Mouse (Mus musculus): ENCODE measurements at regions not wholly inside any gene's neighbourhood (a gene's known extent, or its start where the extent isn't known, plus 50 kb on each side); places are given as distances from the start of the nearest gene placed in this dataset.

GRCm38 (mm10) chr7:65772845-65773244 is 81.9 kb downstream of the Tm2d3 start:
- Histone ChIP-seq H3K4me1 (replicated peaks) (no peaks in the 10 kb centered on the region), H3K27me3 (ENCODE audit: insufficient read depth, poor library complexity, severe bottlenecking) (no peaks in the 10 kb centered on the region), H3K27ac (no peak overlapping the region), H3K9me3 (no peaks in the 10 kb centered on the region), H3K36me3 (no peaks in the 10 kb centered on the region), H3K4me3 (no peak overlapping the region)
- WGBS, result 82% methylated on average over 3 of the region's 3 CpGs
- no peak for DNase-seq (ENCODE audit: low spot score)

DNA sequence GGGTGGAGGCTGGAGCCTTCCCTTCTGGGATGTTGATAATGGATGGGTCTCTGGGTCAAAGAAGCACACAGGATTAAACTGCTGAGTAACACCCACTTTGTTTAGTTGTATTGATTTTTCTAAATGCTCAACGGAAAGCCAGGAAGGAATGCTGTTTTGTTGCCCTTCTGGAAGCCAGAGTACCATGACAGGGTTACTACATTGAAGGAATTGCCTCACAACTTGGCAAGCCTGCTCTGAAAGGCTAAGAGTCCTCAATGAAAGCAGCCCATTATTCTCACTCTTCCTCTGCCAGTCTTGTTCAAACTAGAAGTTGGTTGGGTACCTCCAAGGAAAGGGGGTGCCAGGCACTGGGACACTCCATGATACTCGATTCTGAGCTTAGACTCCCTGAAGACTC is 83.0 kb downstream of the Tm2d3 start:
- 65% methylated on average over 2 of the region's 2 CpGs for WGBS
- no peaks in the 10 kb centered on the region for H3K27me3 ChIP-seq (ENCODE audit: insufficient read depth, poor library complexity, severe bottlenecking)
- H3K36me3 ChIP-seq, result no peaks in the 10 kb centered on the region
- H3K4me3 ChIP-seq, result no peak overlapping the region
- no peaks in the 10 kb centered on the region for H3K9me3 ChIP-seq
- H3K4me1 ChIP-seq (replicated peaks), result no peaks in the 10 kb centered on the region
- DNase-seq (ENCODE audit: low spot score), result no peak
- H3K27ac ChIP-seq, result no peak overlapping the region

- Histone ChIP-seq H3K4me1 (replicated peaks) (no peaks in the 10 kb centered on the region), H3K4me3 (no peak overlapping the region), H3K9me3 (no peaks in the 10 kb centered on the region), H3K27ac (no peak overlapping the region), H3K27me3 (ENCODE audit: insufficient read depth, poor library complexity, severe bottlenecking) (no peaks in the 10 kb centered on the region), H3K36me3 (no peaks in the 10 kb centered on the region)
- WGBS, result 92% methylated on average over 11 of the region's 11 CpGs
- DNase-seq (ENCODE audit: low spot score), result no peak
These were observed 83.5 kb downstream of the Tm2d3 start for GRCm38 (mm10) chr7:65774388-65775015.

DNA sequence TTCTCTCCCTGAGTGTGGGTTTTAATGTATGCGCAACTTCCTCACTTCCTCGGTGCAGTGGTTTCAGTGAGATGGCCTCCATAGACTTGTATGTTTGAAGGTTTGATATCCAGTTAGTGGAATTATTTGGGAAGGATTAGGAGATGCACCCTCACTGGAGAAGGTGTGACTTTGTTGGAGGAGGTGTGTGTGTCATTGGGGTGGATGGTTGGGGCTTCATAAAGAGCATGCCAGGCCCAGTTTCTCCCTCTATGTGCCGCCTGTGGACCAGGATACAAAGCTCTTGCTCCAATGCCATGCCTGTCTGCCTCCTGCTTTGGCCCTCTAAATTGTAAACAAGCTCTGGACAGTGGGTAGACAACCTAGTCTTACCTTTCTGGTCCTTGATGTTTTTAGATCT is 84.0 kb downstream of the Tm2d3 start:
- Histone ChIP-seq H3K27ac (no peak overlapping the region), H3K9me3 (no peaks in the 10 kb centered on the region), H3K4me1 (replicated peaks) (no peaks in the 10 kb centered on the region), H3K36me3 (no peaks in the 10 kb centered on the region), H3K27me3 (ENCODE audit: insufficient read depth, poor library complexity, severe bottlenecking) (no peaks in the 10 kb centered on the region), H3K4me3 (no peak overlapping the region)
- no peak for DNase-seq (ENCODE audit: low spot score)
- 87% methylated on average over 3 of the region's 3 CpGs for WGBS

DNA sequence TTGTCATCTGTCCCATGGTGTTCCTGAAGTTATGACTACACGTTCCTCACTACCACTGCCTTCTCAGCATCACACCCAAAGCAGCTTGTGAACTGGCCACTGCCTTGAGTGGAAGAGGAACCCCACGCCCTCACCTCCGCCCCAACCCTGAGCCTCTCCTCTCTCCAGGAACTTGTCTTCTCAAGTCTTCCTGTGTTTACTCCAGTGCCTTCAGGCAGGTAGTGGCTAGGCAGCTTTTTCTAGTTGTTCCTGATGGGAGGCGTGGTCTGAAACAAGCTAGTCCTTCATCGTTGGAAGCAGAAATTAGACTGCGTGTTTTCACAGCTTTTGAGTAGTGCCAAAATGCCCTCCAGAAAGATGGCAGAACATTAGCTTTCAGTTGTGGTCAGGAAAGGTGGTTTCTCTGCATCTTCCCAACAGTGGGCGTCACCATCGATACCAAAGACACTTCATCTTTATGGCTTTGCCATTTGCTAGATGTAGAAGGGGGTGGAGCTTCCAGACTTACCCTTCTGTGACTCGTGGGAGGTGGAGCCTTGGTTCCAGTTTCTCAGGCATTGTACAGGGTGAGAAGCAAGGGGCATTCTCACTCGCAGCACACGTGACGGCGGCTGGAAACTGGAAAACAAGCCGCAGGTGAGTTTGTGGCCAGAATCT is 81.7 kb upstream of the Pcsk6 start:
- DNase-seq (ENCODE audit: low spot score), result no peak
- no peaks in the 10 kb centered on the region for H3K9me3 ChIP-seq
- H3K4me3 ChIP-seq, result no peak overlapping the region
- no peaks in the 10 kb centered on the region for H3K36me3 ChIP-seq
- 81% methylated on average over 14 of the region's 14 CpGs for WGBS
- no peaks in the 10 kb centered on the region for H3K27me3 ChIP-seq (ENCODE audit: insufficient read depth, poor library complexity, severe bottlenecking)
- H3K27ac ChIP-seq, result no peak overlapping the region
- H3K4me1 ChIP-seq (replicated peaks), result 0 out of 2 replicates have a peak, but pooled peaks cover 2% of the 10 kb centered on the region

GRCm38 (mm10) chr7:65780578-65781370 is 80.8 kb upstream of the Pcsk6 start:
- H3K27me3 ChIP-seq (ENCODE audit: insufficient read depth, poor library complexity, severe bottlenecking), result no peaks in the 10 kb centered on the region
- H3K36me3 ChIP-seq, result no peaks in the 10 kb centered on the region
- no peaks in the 10 kb centered on the region for H3K9me3 ChIP-seq
- DNase-seq (ENCODE audit: low spot score), result no peak
- 76% methylated on average over 9 of the region's 9 CpGs for WGBS
- H3K4me3 ChIP-seq, result no peak overlapping the region
- H3K27ac ChIP-seq, result no peak overlapping the region
- 0 out of 2 replicates have a peak, but pooled peaks cover 2% of the 10 kb centered on the region for H3K4me1 ChIP-seq (replicated peaks)

DNA sequence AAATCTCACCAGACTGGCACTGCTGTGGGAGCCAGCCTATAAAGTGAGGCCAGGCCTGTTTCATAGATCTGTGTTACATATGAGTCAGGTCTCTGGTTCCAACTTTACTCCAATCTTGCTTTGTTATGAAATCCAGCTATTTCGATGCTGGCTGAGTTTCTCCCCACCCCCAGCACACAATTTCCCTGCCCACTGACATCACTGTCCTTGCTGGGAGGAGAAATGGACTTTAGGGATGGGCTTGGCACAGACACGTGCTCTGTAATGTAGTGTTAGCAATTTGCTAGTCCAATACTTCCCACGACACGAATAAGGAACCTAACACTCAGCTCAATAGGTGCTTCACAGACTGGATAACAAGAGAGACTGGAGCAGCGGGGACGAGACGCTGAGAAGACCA is 79.5 kb upstream of the Pcsk6 start:
- Histone ChIP-seq H3K27me3 (ENCODE audit: insufficient read depth, poor library complexity, severe bottlenecking) (no peaks in the 10 kb centered on the region), H3K4me3 (no peak overlapping the region), H3K27ac (no peak overlapping the region), H3K4me1 (replicated peaks) (peaks cover 6% of the 10 kb centered on the region), H3K36me3 (no peaks in the 10 kb centered on the region), H3K9me3 (no peaks in the 10 kb centered on the region)
- 93% methylated on average over 7 of the region's 7 CpGs for WGBS
- DNase-seq (ENCODE audit: low spot score), result no peak

DNA sequence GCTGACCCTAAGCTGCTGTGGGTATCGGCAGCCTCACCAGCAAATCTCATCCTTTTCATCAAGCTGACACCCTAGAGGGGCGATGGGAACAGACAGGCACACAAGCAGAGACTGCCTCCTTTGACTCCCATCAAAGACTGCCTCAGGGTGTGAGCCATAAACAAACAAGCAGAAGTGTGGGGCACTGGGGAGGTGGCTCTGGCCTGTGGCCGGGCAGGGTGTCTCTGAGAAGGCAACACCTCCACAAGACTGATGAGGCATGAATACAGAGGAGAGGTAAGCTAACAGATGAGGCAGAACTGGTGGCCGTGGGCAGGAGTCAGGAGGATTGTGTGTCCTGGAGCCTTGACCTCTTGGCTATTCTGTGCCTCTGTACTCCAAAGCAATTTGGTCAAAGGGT is 77.8 kb upstream of the Pcsk6 start:
- WGBS, result 47% methylated on average over 4 of the region's 4 CpGs
- DNase-seq (ENCODE audit: low spot score), result no peak

DNA sequence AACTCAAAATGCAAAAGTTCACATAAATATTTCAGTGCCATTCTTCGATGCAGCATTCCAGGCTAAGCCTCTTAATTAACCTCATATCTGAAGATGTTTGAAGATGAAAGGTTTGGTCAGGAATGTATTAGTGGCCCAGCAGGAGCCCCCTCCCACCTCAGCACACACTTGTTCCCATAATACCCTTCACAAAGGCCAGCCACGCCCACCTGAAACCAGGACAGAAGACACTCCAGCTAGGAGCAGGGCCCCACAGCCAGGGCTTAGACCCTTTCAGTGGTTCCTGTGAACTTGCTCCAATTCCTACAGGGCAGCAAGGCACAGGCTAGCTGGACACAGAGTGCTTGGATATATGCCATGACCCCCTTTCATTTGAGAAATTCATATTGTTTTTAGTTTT is 74.6 kb upstream of the Pcsk6 start:
- no peaks in the 10 kb centered on the region for H3K9me3 ChIP-seq
- no peaks in the 10 kb centered on the region for H3K27me3 ChIP-seq (ENCODE audit: insufficient read depth, poor library complexity, severe bottlenecking)
- H3K4me1 ChIP-seq (replicated peaks), result peaks cover 9% of the 10 kb centered on the region
- no peaks in the 10 kb centered on the region for H3K36me3 ChIP-seq
- no peak overlapping the region for H3K27ac ChIP-seq
- WGBS, result 42% methylated on average over 2 of the region's 2 CpGs
- no peak overlapping the region for H3K4me3 ChIP-seq
- no peak for DNase-seq (ENCODE audit: low spot score)

More for the DNA sequence above, 77.8 kb upstream of the Pcsk6 start:
- no peak overlapping the region for H3K27ac ChIP-seq
- H3K4me1 ChIP-seq (replicated peaks), result peaks cover 9% of the 10 kb centered on the region
- no peaks in the 10 kb centered on the region for H3K27me3 ChIP-seq (ENCODE audit: insufficient read depth, poor library complexity, severe bottlenecking)
- no peaks in the 10 kb centered on the region for H3K9me3 ChIP-seq
- H3K4me3 ChIP-seq, result no peak overlapping the region
- no peaks in the 10 kb centered on the region for H3K36me3 ChIP-seq

- 92% methylated on average over 5 of the region's 5 CpGs for WGBS
- H3K27ac ChIP-seq, result no peak overlapping the region
- H3K4me3 ChIP-seq, result no peak overlapping the region
- H3K4me1 ChIP-seq (replicated peaks), result peaks cover 9% of the 10 kb centered on the region
- no peaks in the 10 kb centered on the region for H3K27me3 ChIP-seq (ENCODE audit: insufficient read depth, poor library complexity, severe bottlenecking)
- no peak for DNase-seq (ENCODE audit: low spot score)
- no peaks in the 10 kb centered on the region for H3K36me3 ChIP-seq
- H3K9me3 ChIP-seq, result no peaks in the 10 kb centered on the region
These were observed 73.7 kb upstream of the Pcsk6 start for GRCm38 (mm10) chr7:65787849-65788248.

DNA sequence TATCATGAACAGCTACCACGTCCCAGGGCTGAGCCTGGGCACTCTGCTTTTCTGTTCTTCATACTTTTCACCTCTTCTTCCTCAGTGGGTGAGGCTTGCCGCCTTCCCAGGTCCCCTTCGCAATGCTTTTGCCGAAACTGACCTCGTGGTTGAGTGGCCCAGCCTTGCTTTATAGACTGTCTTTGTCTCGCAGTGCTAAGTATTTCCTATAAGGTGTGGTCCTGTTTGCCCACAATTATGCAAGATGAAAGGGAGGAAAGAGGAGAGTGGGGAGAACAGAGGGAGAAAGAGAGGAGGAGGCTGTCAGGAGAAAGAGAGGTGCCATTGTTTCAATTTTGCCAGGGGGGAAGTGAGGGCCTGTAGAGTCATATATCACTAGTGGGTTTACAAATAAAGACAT is 71.3 kb upstream of the Pcsk6 start:
- H3K4me1 ChIP-seq (replicated peaks), result peaks cover 6% of the 10 kb centered on the region
- no peak for DNase-seq (ENCODE audit: low spot score)
- H3K27me3 ChIP-seq (ENCODE audit: insufficient read depth, poor library complexity, severe bottlenecking), result no peaks in the 10 kb centered on the region
- no peak overlapping the region for H3K27ac ChIP-seq
- H3K4me3 ChIP-seq, result no peak overlapping the region
- WGBS, result 76% methylated on average over 6 of the region's 6 CpGs
- H3K9me3 ChIP-seq, result no peaks in the 10 kb centered on the region
- H3K36me3 ChIP-seq, result no peaks in the 10 kb centered on the region

- H3K27me3 ChIP-seq (ENCODE audit: insufficient read depth, poor library complexity, severe bottlenecking), result no peaks in the 10 kb centered on the region
- WGBS, result 90% methylated on average over 10 of the region's 10 CpGs
- no peaks in the 10 kb centered on the region; the same call in 1 of the 2 replicates for H3K4me1 ChIP-seq (replicated peaks)
- H3K27ac ChIP-seq, result no peak overlapping the region
- H3K36me3 ChIP-seq, result no peaks in the 10 kb centered on the region
- no peaks in the 10 kb centered on the region for H3K9me3 ChIP-seq
- no peak for DNase-seq (ENCODE audit: low spot score)
- H3K4me3 ChIP-seq, result no peak overlapping the region
These were observed 69.2 kb upstream of the Pcsk6 start for GRCm38 (mm10) chr7:65792187-65792823.

GRCm38 (mm10) chr7:65802306-65802705 is 59.2 kb upstream of the Pcsk6 start:
- 91% methylated on average over 5 of the region's 5 CpGs for WGBS
- H3K4me3 ChIP-seq, result no peak overlapping the region
- peaks cover 23% of the 10 kb centered on the region for H3K4me1 ChIP-seq (replicated peaks)
- no peaks in the 10 kb centered on the region for H3K9me3 ChIP-seq
- no peak overlapping the region for H3K27ac ChIP-seq
- H3K36me3 ChIP-seq, result no peaks in the 10 kb centered on the region
- DNase-seq (ENCODE audit: low spot score), result no peak
- H3K27me3 ChIP-seq (ENCODE audit: insufficient read depth, poor library complexity, severe bottlenecking), result no peaks in the 10 kb centered on the region

All from hindbrain, embryonic 10.5 days (tissue).